Mouse (Mus musculus) heart, embryonic 12.5 days (tissue): ENCODE measurements around the gene Usp45. TPM values are rescaled to one million over a fixed set of nuclear protein-coding genes. Genes with fewer than 3 reads are reported as not detected.
A peak's percentile ranks its signal among the peaks of the same experiment; 100 is the strongest.

Source experiments
- ATAC-seq: fragments of 200-750 bp; cut with Nextera tagmentation; 2 replicates; pipeline ENCODE4 v1.8.0; 2017; ENCODE audit warnings: moderate TSS enrichment, moderate library complexity; ENCODE audit not compliant: insufficient number of reproducible peaks, low FRiP score
- H3K27ac ChIP-seq: fragments of 300-500 bp; sonication (generic); 2 replicates; pipeline ENCODE4 v1.5.1; 2016; ENCODE audit warnings: mild to moderate bottlenecking, moderate library complexity; ENCODE audit not compliant: poor library complexity, severe bottlenecking
- H3K27me3 ChIP-seq: fragments of 300-500 bp; sonication (generic); replicated peaks from 2 replicates; pipeline ENCODE4 v1.6.1; 2016; ENCODE audit warnings: mild to moderate bottlenecking, moderate library complexity
- H3K36me3 ChIP-seq: fragments of 300-500 bp; sonication (generic); 2 replicates; pipeline ENCODE4 v1.6.1; 2016; ENCODE audit warnings: mild to moderate bottlenecking, moderate library complexity
- H3K4me1 ChIP-seq: fragments of 300-500 bp; sonication (generic); replicated peaks from 2 replicates; pipeline ENCODE4 v1.6.1; 2016; ENCODE audit warnings: mild to moderate bottlenecking
- H3K4me2 ChIP-seq: fragments of 300-500 bp; sonication (generic); 2 replicates; pipeline ENCODE4 v1.6.1; 2016; ENCODE audit warnings: mild to moderate bottlenecking, moderate library complexity
- H3K4me3 ChIP-seq: fragments of 300-500 bp; sonication (generic); 2 replicates; pipeline ENCODE4 v1.5.1; 2016; ENCODE audit warnings: mild to moderate bottlenecking
- H3K9ac ChIP-seq: fragments of 300-500 bp; sonication (generic); 2 replicates; pipeline ENCODE4 v1.6.1; 2016; ENCODE audit warnings: mild to moderate bottlenecking, moderate library complexity
- H3K9me3 ChIP-seq: fragments of 300-500 bp; sonication (generic); replicated peaks from 2 replicates; pipeline ENCODE4 v1.6.1; 2016; ENCODE audit warnings: mild to moderate bottlenecking, moderate library complexity
- WGBS: fragments of 180-500 bp; shearing (Covaris S2); methylation state at CpG from one replicate; pipeline ENCODE4 v1.1.7; 2016; 5-methylcytosine and 5-hydroxymethylcytosine counted together
- polyA plus RNA-seq: library from polyadenylated mRNA; unstranded; fragments of >200 nt; fragmentation: Nextera tagmentation; extraction: Ambion mirVana; gene quantifications from 2 replicates; pipeline ENCODE4 v1.2.1, GENCODE M21; 2016

Usp45 gene
- polyA plus RNA-seq, 1 experiment from 2014 or later: 10.4 TPM

GRCm38 (mm10) chr4:21865226-21865625, 98.3 kb downstream of the Usp45 start:
- Histone ChIP-seq H3K4me1 (no peaks in the 10 kb centered on the region), H3K9me3 (no peaks in the 10 kb centered on the region), H3K4me2 (no peak overlapping the region), H3K27ac (no peak overlapping the region), H3K4me3 (no peak overlapping the region), H3K9ac (no peak overlapping the region), H3K27me3 (no peaks in the 10 kb centered on the region), H3K36me3 (peaks cover 58% of the 10 kb centered on the region)
- ATAC-seq: no peak
- WGBS: 89% methylated on average over 1 of the region's 1 CpGs

- H3K9ac ChIP-seq: no peak overlapping the region; the same call in 1 of the 2 replicates
- no peaks in the 10 kb centered on the region for H3K9me3 ChIP-seq
- no peaks in the 10 kb centered on the region for H3K27me3 ChIP-seq
- WGBS: 36% methylated on average over 6 of the region's 6 CpGs
- no peak for ATAC-seq
- H3K27ac ChIP-seq: no peak overlapping the region
- H3K4me1 ChIP-seq: no peaks in the 10 kb centered on the region
- H3K4me2 ChIP-seq: peak overlapping the region; percentile 73
- peaks cover 20% of the 10 kb centered on the region for H3K36me3 ChIP-seq
- no peak overlapping the region; the same call in 1 of the 2 replicates for H3K4me3 ChIP-seq
Observed at GRCm38 (mm10) chr4:21878776-21879175, 111.8 kb downstream of the Usp45 start.

GRCm38 (mm10) chr4:21879565-21880220, 112.7 kb downstream of the Usp45 start, which contains the start of gene Coq3:
Gene Coq3 (plus strand): TSS chr4:21879673.
- peak within 1 kb of the TSS; percentile 79 for H3K9ac ChIP-seq
- H3K27me3 ChIP-seq: no peaks in the 10 kb centered on the region
- under 1% methylated on average over 51 of the region's 51 CpGs for WGBS

GRCm38 (mm10) chr4:21882806-21883205, 115.8 kb downstream of the Usp45 start:
- no peaks in the 10 kb centered on the region for H3K36me3 ChIP-seq
- H3K27me3 ChIP-seq: no peaks in the 10 kb centered on the region
- no peak overlapping the region for H3K27ac ChIP-seq
- no peaks in the 10 kb centered on the region for H3K4me1 ChIP-seq
- H3K9ac ChIP-seq: no peak overlapping the region
- H3K9me3 ChIP-seq: no peaks in the 10 kb centered on the region
- no peak overlapping the region for H3K4me3 ChIP-seq
- WGBS: 86% methylated on average over 6 of the region's 6 CpGs
- ATAC-seq: no peak
- H3K4me2 ChIP-seq: no peak overlapping the region

More at GRCm38 (mm10) chr4:21879565-21880220, 112.7 kb downstream of the Usp45 start, which contains the start of gene Coq3:
- Histone ChIP-seq H3K9me3 (no peaks in the 10 kb centered on the region), H3K4me1 (no peaks in the 10 kb centered on the region), H3K36me3 (peaks cover 14% of the 10 kb centered on the region), H3K4me3 (peak within 1 kb of the TSS; percentile 70), H3K27ac (peak within 1 kb of the TSS; percentile 89), H3K4me2 (peak within 1 kb of the TSS; percentile 73)
- ATAC-seq: peak; percentile 87

- Histone ChIP-seq H3K9me3 (no peaks in the 10 kb centered on the region), H3K27me3 (no peaks in the 10 kb centered on the region), H3K4me3 (no peak overlapping the region), H3K9ac (no peak overlapping the region), H3K36me3 (no peaks in the 10 kb centered on the region), H3K4me1 (no peaks in the 10 kb centered on the region), H3K4me2 (no peak overlapping the region), H3K27ac (no peak overlapping the region)
- no peak for ATAC-seq
- 76% methylated on average over 8 of the region's 8 CpGs for WGBS
Observed at GRCm38 (mm10) chr4:21885831-21886230, 118.9 kb downstream of the Usp45 start.

Other genes with a start within 250 kb of the Usp45 start
- gene Prdm13, start 81.2 kb upstream of the Usp45 start, polyA plus RNA-seq: not detected in 2 replicates
- 30.5 and 31.1 TPM in 2 replicates for gene Ccnc, start 39.5 kb upstream of the Usp45 start, polyA plus RNA-seq
- gene Tstd3, start 56 bp downstream of the Usp45 start, polyA plus RNA-seq: 22.5 and 23.5 TPM in 2 replicates
- 96.5 and 99.3 TPM in 2 replicates for gene Pnisr, start 80.4 kb downstream of the Usp45 start, polyA plus RNA-seq
- gene Coq3, start 112.5 kb downstream of the Usp45 start, polyA plus RNA-seq: 16.3 and 17.3 TPM in 2 replicates
- gene Faxc, start 164.2 kb downstream of the Usp45 start, polyA plus RNA-seq: 4.7 and 5.3 TPM in 2 replicates